Mouse (Mus musculus): ENCODE measurements at regions not wholly inside any gene's neighbourhood (a gene's known extent, or its start where the extent isn't known, plus 50 kb on each side); places are given as distances from the start of the nearest gene placed in this dataset.

GRCm38 (mm10) chr9:26060834-26061233 lies 579.5 kb downstream of the Eepd1 start:
- H3K4me2 ChIP-seq (ENCODE audit: low read length) = no peak overlapping the region
- H3K4me1 ChIP-seq (ENCODE audit: control insufficient read depth, insufficient read depth, low read depth, low read length) = no peaks in the 10 kb centered on the region
- no peaks in the 10 kb centered on the region for H3K27me3 ChIP-seq (replicated peaks; ENCODE audit: control insufficient read depth, insufficient read depth, low read length)
- H3K36me3 ChIP-seq (ENCODE audit: control insufficient read depth, insufficient read depth, low read length) = no peaks in the 10 kb centered on the region
- no peak for ATAC-seq
- H3K27ac ChIP-seq (ENCODE audit: low read depth, low read length) = no peak overlapping the region
- H3K4me3 ChIP-seq (ENCODE audit: low read length) = no peak overlapping the region
- no peak overlapping the region for H3K9ac ChIP-seq (ENCODE audit: low read depth, low read length)
- H3K9me3 ChIP-seq (ENCODE audit: control insufficient read depth, low read length) = no peaks in the 10 kb centered on the region

- ATAC-seq = peak; percentile 61; the same call in 1 of the 2 replicates
Observed at GRCm38 (mm10) chr9:26077057-26077456, 595.7 kb downstream of the Eepd1 start.

GRCm38 (mm10) chr9:26086524-26086923 lies 605.2 kb downstream of the Eepd1 start:
- WGBS = 67% methylated on average over 2 of the region's 2 CpGs

More at GRCm38 (mm10) chr9:26077057-26077456, 595.7 kb downstream of the Eepd1 start:
- no peaks in the 10 kb centered on the region for H3K9me3 ChIP-seq (ENCODE audit: control insufficient read depth, low read length)
- no peaks in the 10 kb centered on the region for H3K36me3 ChIP-seq (ENCODE audit: control insufficient read depth, insufficient read depth, low read length)
- 65% methylated on average over 2 of the region's 2 CpGs for WGBS
- no peak overlapping the region for H3K9ac ChIP-seq (ENCODE audit: low read depth, low read length)
- H3K4me2 ChIP-seq (ENCODE audit: low read length) = no peak overlapping the region
- no peaks in the 10 kb centered on the region for H3K4me1 ChIP-seq (ENCODE audit: control insufficient read depth, insufficient read depth, low read depth, low read length)
- H3K27ac ChIP-seq (ENCODE audit: low read depth, low read length) = no peak overlapping the region
- H3K27me3 ChIP-seq (replicated peaks; ENCODE audit: control insufficient read depth, insufficient read depth, low read length) = no peaks in the 10 kb centered on the region
- no peak overlapping the region for H3K4me3 ChIP-seq (ENCODE audit: low read length)

GRCm38 (mm10) chr9:26092061-26092687 lies 610.8 kb downstream of the Eepd1 start:
- no peak for ATAC-seq
- 60% methylated on average over 10 of the region's 10 CpGs for WGBS
- Histone ChIP-seq H3K9me3 (ENCODE audit: control insufficient read depth, low read length) (no peaks in the 10 kb centered on the region), H3K4me3 (ENCODE audit: low read length) (no peak overlapping the region), H3K4me1 (ENCODE audit: control insufficient read depth, insufficient read depth, low read depth, low read length) (no peaks in the 10 kb centered on the region), H3K4me2 (ENCODE audit: low read length) (no peak overlapping the region), H3K36me3 (ENCODE audit: control insufficient read depth, insufficient read depth, low read length) (no peaks in the 10 kb centered on the region), H3K27me3 (replicated peaks; ENCODE audit: control insufficient read depth, insufficient read depth, low read length) (no peaks in the 10 kb centered on the region), H3K27ac (ENCODE audit: low read depth, low read length) (no peak overlapping the region), H3K9ac (ENCODE audit: low read depth, low read length) (no peak overlapping the region)

More at GRCm38 (mm10) chr9:26086524-26086923, 605.2 kb downstream of the Eepd1 start:
- Histone ChIP-seq H3K36me3 (ENCODE audit: control insufficient read depth, insufficient read depth, low read length) (no peaks in the 10 kb centered on the region), H3K9me3 (ENCODE audit: control insufficient read depth, low read length) (no peaks in the 10 kb centered on the region), H3K4me1 (ENCODE audit: control insufficient read depth, insufficient read depth, low read depth, low read length) (no peaks in the 10 kb centered on the region), H3K4me2 (ENCODE audit: low read length) (no peak overlapping the region), H3K9ac (ENCODE audit: low read depth, low read length) (no peak overlapping the region), H3K4me3 (ENCODE audit: low read length) (no peak overlapping the region), H3K27me3 (replicated peaks; ENCODE audit: control insufficient read depth, insufficient read depth, low read length) (no peaks in the 10 kb centered on the region), H3K27ac (ENCODE audit: low read depth, low read length) (no peak overlapping the region)
- ATAC-seq = no peak

GRCm38 (mm10) chr9:26104136-26104535 lies 622.8 kb downstream of the Eepd1 start:
- no peaks in the 10 kb centered on the region for H3K9me3 ChIP-seq (ENCODE audit: control insufficient read depth, low read length)
- no peaks in the 10 kb centered on the region for H3K4me1 ChIP-seq (ENCODE audit: control insufficient read depth, insufficient read depth, low read depth, low read length)
- no peak for ATAC-seq
- no peak overlapping the region for H3K4me3 ChIP-seq (ENCODE audit: low read length)
- H3K27ac ChIP-seq (ENCODE audit: low read depth, low read length) = no peak overlapping the region
- no peaks in the 10 kb centered on the region for H3K36me3 ChIP-seq (ENCODE audit: control insufficient read depth, insufficient read depth, low read length)
- H3K9ac ChIP-seq (ENCODE audit: low read depth, low read length) = no peak overlapping the region
- 61% methylated on average over 4 of the region's 4 CpGs for WGBS
- no peak overlapping the region for H3K4me2 ChIP-seq (ENCODE audit: low read length)
- H3K27me3 ChIP-seq (replicated peaks; ENCODE audit: control insufficient read depth, insufficient read depth, low read length) = no peaks in the 10 kb centered on the region

- H3K27me3 ChIP-seq (replicated peaks; ENCODE audit: control insufficient read depth, insufficient read depth, low read length) = no peaks in the 10 kb centered on the region
- 94% methylated on average over 2 of the region's 2 CpGs for WGBS
- H3K4me1 ChIP-seq (ENCODE audit: control insufficient read depth, insufficient read depth, low read depth, low read length) = no peaks in the 10 kb centered on the region
- no peak for ATAC-seq
- no peak overlapping the region for H3K27ac ChIP-seq (ENCODE audit: low read depth, low read length)
- H3K4me2 ChIP-seq (ENCODE audit: low read length) = no peak overlapping the region
- H3K4me3 ChIP-seq (ENCODE audit: low read length) = no peak overlapping the region
- no peaks in the 10 kb centered on the region for H3K9me3 ChIP-seq (ENCODE audit: control insufficient read depth, low read length)
- H3K9ac ChIP-seq (ENCODE audit: low read depth, low read length) = no peak overlapping the region
- no peaks in the 10 kb centered on the region for H3K36me3 ChIP-seq (ENCODE audit: control insufficient read depth, insufficient read depth, low read length)
Observed at GRCm38 (mm10) chr9:26121986-26122385, 611.5 kb upstream of the B3gat1 start.

GRCm38 (mm10) chr9:26134587-26134986 lies 598.9 kb upstream of the B3gat1 start:
- 0 out of 2 replicates have a peak, but pooled peaks have one; percentile 42 for ATAC-seq

More at GRCm38 (mm10) chr9:26134587-26134986, 598.9 kb upstream of the B3gat1 start:
- Histone ChIP-seq H3K27me3 (replicated peaks; ENCODE audit: control insufficient read depth, insufficient read depth, low read length) (no peaks in the 10 kb centered on the region), H3K9ac (ENCODE audit: low read depth, low read length) (no peak overlapping the region), H3K36me3 (ENCODE audit: control insufficient read depth, insufficient read depth, low read length) (no peaks in the 10 kb centered on the region), H3K9me3 (ENCODE audit: control insufficient read depth, low read length) (no peaks in the 10 kb centered on the region), H3K4me1 (ENCODE audit: control insufficient read depth, insufficient read depth, low read depth, low read length) (0 out of 2 replicates have a peak, but pooled peaks cover 3% of the 10 kb centered on the region), H3K4me3 (ENCODE audit: low read length) (no peak overlapping the region), H3K27ac (ENCODE audit: low read depth, low read length) (no peak overlapping the region), H3K4me2 (ENCODE audit: low read length) (no peak overlapping the region)
- 48% methylated on average over 2 of the region's 2 CpGs for WGBS

Measured in hindbrain, embryonic 16.5 days (tissue).